Mouse (Mus musculus): ENCODE measurements at regions not wholly inside any gene's neighbourhood (a gene's known extent, or its start where the extent isn't known, plus 50 kb on each side); places are given as distances from the start of the nearest gene placed in this dataset.

GRCm38 (mm10) chr4:135011365-135011764 is 80.7 kb downstream of the Syf2 start:
- no peak for TF ChIP-seq CTCF (IDR thresholded peaks at IDR 0.05; ENCODE audit: extremely low read depth, insufficient read depth, low read length)
- no peak for TF ChIP-seq POLR2A (IDR thresholded peaks at IDR 0.05; ENCODE audit: extremely low read depth, insufficient read depth, low read length)
